Comparison of ENCODE assay signal across 8 mouse cellular contexts in the genomic region with DNA sequence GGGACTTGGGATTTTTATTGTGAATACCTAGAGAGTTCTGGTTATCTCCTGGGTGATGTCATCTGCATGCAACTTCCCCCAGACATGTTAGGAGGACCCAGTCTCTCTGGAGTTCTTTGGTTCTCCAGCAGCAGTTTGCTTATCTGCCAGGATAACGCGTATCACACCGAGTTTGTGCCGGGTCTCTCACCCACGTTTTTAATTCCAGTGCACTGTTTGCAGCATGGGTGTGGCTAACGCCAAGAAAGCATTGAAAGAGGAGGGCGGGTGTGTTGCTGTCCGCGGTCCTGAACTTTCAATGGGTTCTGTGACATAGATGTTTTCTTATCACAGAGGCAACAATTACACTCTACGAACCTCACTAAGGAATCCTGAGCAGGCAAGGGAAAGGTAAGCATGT. TPM values are rescaled to one million over a fixed set of nuclear protein-coding genes. Genes with fewer than 3 reads are reported as not detected.
DNase-seq lines count a peak whose midpoint lies in the region; ATAC-seq and TF ChIP-seq lines count a peak whose summit lies in the region.

No protein-coding gene starts in this region.

- TF ChIP-seq CTCF in heart, adult 2 months (IDR thresholded peaks at IDR 0.05), result no peak

- in situ Hi-C loops in ES-E14 (cut with MboI; ENCODE audit: low sequenced_read_pairs in 2 of 2, unreplicated experiment in 2 of 2), result no loop called here

- intact Hi-C loops in heart, adult 2 months (cut with DNase I), result no loop called here

- no peaks in the 10 kb centered on the region for H3K9me3 ChIP-seq in ES-E14 (ENCODE audit: control insufficient read depth, insufficient read depth, low read depth, low read length)
- H3K9me3 ChIP-seq in liver, embryonic 11.5 days (ENCODE audit: control insufficient read depth, low read length), result no peaks in the 10 kb centered on the region

- no peaks in the 10 kb centered on the region for H3K36me3 ChIP-seq in heart, adult 2 months (ENCODE audit: control insufficient read depth, insufficient read depth, low read length)
- no peaks in the 10 kb centered on the region for H3K36me3 ChIP-seq in ES-E14 (ENCODE audit: control insufficient read depth, insufficient read depth, low read length, poor library complexity, severe bottlenecking)
- H3K36me3 ChIP-seq in liver, embryonic 11.5 days (ENCODE audit: control insufficient read depth, insufficient read depth, low read length), result no peaks in the 10 kb centered on the region
- H3K36me3 ChIP-seq in splenic B cell, adult 2 months (ENCODE audit: control insufficient read depth, insufficient read depth, low read length, poor library complexity, severe bottlenecking), result no peaks in the 10 kb centered on the region

- TF ChIP-seq EP300 in heart, adult 2 months (IDR thresholded peaks at IDR 0.05; ENCODE audit: insufficient read depth, low read depth, low read length), result no peak

- no peaks in the 10 kb centered on the region for H3K27me3 ChIP-seq in heart, adult 2 months (ENCODE audit: control insufficient read depth, insufficient read depth, low read length)
- H3K27me3 ChIP-seq in liver, embryonic 11.5 days (replicated peaks; ENCODE audit: control insufficient read depth, insufficient read depth, low read length), result no peaks in the 10 kb centered on the region
- no peaks in the 10 kb centered on the region for H3K27me3 ChIP-seq in splenic B cell, adult 2 months (ENCODE audit: control insufficient read depth, insufficient read depth, low read length, poor library complexity, severe bottlenecking)

- WGBS in heart, adult 2 months, result 2% methylated on average over 10 of the region's 10 CpGs
- WGBS in liver, embryonic 11.5 days, result 4% methylated on average over 10 of the region's 10 CpGs

- no peak for ATAC-seq in liver, embryonic 11.5 days (replicated peaks; ENCODE audit: low FRiP score)

- H3K4me2 ChIP-seq in liver, embryonic 11.5 days, result no peak overlapping the region

- peak; percentile 13 to 49 for DNase-seq in heart, adult 2 months
- no peak for DNase-seq in heart, adult 9 months (ENCODE audit: low spot score in 2 of 2)
- peak; percentile 69 for DNase-seq in ES-E14 (ENCODE audit: low read depth, low spot score)
- peak; percentile 74 for DNase-seq in embryo, embryonic 11 days
- peak; percentile 60 for DNase-seq in liver, embryonic 11.5 days (ENCODE audit: low spot score)
- DNase-seq in splenic B cell, adult 2 months (ENCODE audit: low read depth, low spot score), result peak; percentile 51
- DNase-seq in layer of hippocampus, adult 11-12 months (ENCODE audit: low spot score), result no peak
- DNase-seq in layer of hippocampus, adult 18-20 months (ENCODE audit: low spot score in 2 of 2), result no peak

- no peak for TF ChIP-seq POLR2A in heart, adult 2 months (IDR thresholded peaks at IDR 0.05; ENCODE audit: insufficient read depth, low read depth, low read length)

- no peaks in the 10 kb centered on the region for H3K79me2 ChIP-seq in heart, adult 2 months (replicated peaks; ENCODE audit: control insufficient read depth, insufficient read depth, low read length)

- no peak overlapping the region for H3K9ac ChIP-seq in heart, adult 2 months (ENCODE audit: low read depth, low read length)
- no peak overlapping the region for H3K9ac ChIP-seq in ES-E14 (ENCODE audit: insufficient read depth, low read depth, low read length, poor library complexity, severe bottlenecking)
- H3K9ac ChIP-seq in liver, embryonic 11.5 days (ENCODE audit: low read depth, low read length), result no peak overlapping the region

- H3K4me3 ChIP-seq in heart, adult 2 months, result no peak overlapping the region
- H3K4me3 ChIP-seq in ES-E14 (ENCODE audit: insufficient read depth in 1 of 2, low read depth in 1 of 2, low read length in 2 of 2, poor library complexity in 1 of 2, severe bottlenecking in 1 of 2), result no peak overlapping the region
- no peak overlapping the region for H3K4me3 ChIP-seq in liver, embryonic 11.5 days (ENCODE audit: low read depth, low read length)

- no peak overlapping the region for H3K27ac ChIP-seq in heart, adult 2 months
- H3K27ac ChIP-seq in ES-E14 (ENCODE audit: insufficient read depth, low read depth, low read length, poor library complexity, severe bottlenecking), result no peak overlapping the region
- no peak overlapping the region for H3K27ac ChIP-seq in liver, embryonic 11.5 days (ENCODE audit: low read depth, low read length)

- H3K4me1 ChIP-seq in heart, adult 2 months (ENCODE audit: control insufficient read depth, insufficient read depth, low read length), result no peaks in the 10 kb centered on the region
- no peaks in the 10 kb centered on the region; a peak in 1 of 4 replicates for H3K4me1 ChIP-seq in ES-E14 (ENCODE audit: control insufficient read depth in 2 of 2, insufficient read depth in 2 of 2, low read length in 2 of 2, poor library complexity in 1 of 2)
- no peaks in the 10 kb centered on the region for H3K4me1 ChIP-seq in liver, embryonic 11.5 days (replicated peaks; ENCODE audit: control insufficient read depth, insufficient read depth, low read length)

TF ChIP-seq in ES-E14, 5 proteins besides CTCF, POLR2A, EP300 and RAD21:
- TF ChIP-seq MAFK (IDR thresholded peaks at IDR 0.05; ENCODE audit: insufficient read depth, low read depth, low read length) (no peak), ZC3H11A (IDR thresholded peaks at IDR 0.05; ENCODE audit: borderline replicate concordance, low read depth, low read length) (no peak), HCFC1 (IDR thresholded peaks at IDR 0.05; ENCODE audit: borderline replicate concordance, insufficient read depth, low read length) (no peak), ZNF384 (IDR thresholded peaks at IDR 0.05; ENCODE audit: low read depth, low read length) (no peak), CHD2 (IDR thresholded peaks at IDR 0.05; ENCODE audit: low read depth, low read length) (no peak)
TF ChIP-seq in ES-E14: peak in this region for 0.

RNA-seq across cellular contexts. Expression of a gene that starts 26.7 kb away (rescaled TPM):
- total RNA-seq in heart, adult 2 months (2021), result 10 to 100 TPM; 24.8 to 32.0 TPM
- polyA plus RNA-seq in heart, adult 2 months (2012; rRNA removed), result 62.0 and 80.4 TPM in 2 replicates
- total RNA-seq in ES-E14 (2012; rRNA removed), result 19.6 and 27.3 TPM in 2 replicates
- 20.2 and 24.0 TPM in 2 replicates for polyA plus RNA-seq in liver, embryonic 11.5 days (2014; fragmentation: Nextera tagmentation; extraction: Ambion mirVana)
- total RNA-seq in layer of hippocampus, adult 18-20 months (2021), result 10 to 100 TPM; 47.1 to 49.8 TPM

RNA-seq across cellular contexts. Expression of a gene that starts 40.4 kb away (rescaled TPM):
- under 1 TPM in 1 of 2 experiments, not detected in 1; 0.16 TPM for total RNA-seq in heart, adult 2 months (2021)
- polyA plus RNA-seq in heart, adult 2 months (2012; rRNA removed), result 0.10 and 0.18 TPM in 2 replicates
- total RNA-seq in ES-E14 (2012; rRNA removed), result 32.5 and 34.4 TPM in 2 replicates
- polyA plus RNA-seq in liver, embryonic 11.5 days (2014; fragmentation: Nextera tagmentation; extraction: Ambion mirVana), result 36.0 and 42.7 TPM in 2 replicates
- total RNA-seq in layer of hippocampus, adult 18-20 months (2021), result not detected

Comparison
In these comparisons a context has a peak if more than half of its experiments do, and no peak if none do; other contexts are left out.
1. DNase-seq: peak in heart, adult 2 months (2 of 2), ES-E14 (single experiment), embryo, embryonic 11 days (single experiment), liver, embryonic 11.5 days (single experiment) and splenic B cell, adult 2 months (single experiment); none in heart, adult 9 months (0 of 2), layer of hippocampus, adult 11-12 months (single experiment) and layer of hippocampus, adult 18-20 months (0 of 2).
2. RNA of a gene that starts 40.4 kb away (total RNA-seq): 32.5 to 34.4 TPM in ES-E14; 0.16 TPM in heart, adult 2 months and not detected in layer of hippocampus, adult 18-20 months; every median in the first group is over 10 times any median in the second.